Mouse (Mus musculus) lung, embryonic 14.5 days (tissue): ENCODE measurements around the gene Slc25a26. TPM values are rescaled to one million over a fixed set of nuclear protein-coding genes. Genes with fewer than 3 reads are reported as not detected.

Experiments
- ATAC-seq: fragments of 200-750 bp; cut with Nextera tagmentation; 2 replicates; pipeline ENCODE4 v1.8.0; 2017; ENCODE audit warnings: mild to moderate bottlenecking, moderate TSS enrichment, moderate library complexity; ENCODE audit not compliant: insufficient read depth
- DNase-seq: peaks from one replicate; pipeline ENCODE4 v3.0.0-alpha.2; 2015
- H3K27ac ChIP-seq: fragments of 300-500 bp; sonication (generic); 2 replicates; pipeline ENCODE4 v1.5.1; 2014; ENCODE audit warnings: low read depth, mild to moderate bottlenecking, moderate library complexity
- H3K27me3 ChIP-seq: fragments of 300-500 bp; sonication (generic); 2 replicates; pipeline ENCODE4 v1.6.1; 2014; ENCODE audit warnings: low read length, control low read depth; ENCODE audit not compliant: insufficient read depth
- H3K36me3 ChIP-seq: fragments of 300-500 bp; sonication (generic); 2 replicates; pipeline ENCODE4 v1.6.1; 2014; ENCODE audit warnings: control low read depth; ENCODE audit not compliant: insufficient read depth
- H3K4me1 ChIP-seq: fragments of 300-500 bp; sonication (generic); 2 replicates; pipeline ENCODE4 v1.6.1; 2014; ENCODE audit warnings: antibody characterized with exemption, control low read depth; ENCODE audit not compliant: insufficient read depth
- H3K4me2 ChIP-seq: fragments of 300-500 bp; sonication (generic); 2 replicates; pipeline ENCODE4 v1.6.1; 2014; ENCODE audit warnings: mild to moderate bottlenecking
- H3K4me3 ChIP-seq: fragments of 300-500 bp; sonication (generic); 2 replicates; pipeline ENCODE4 v1.5.1; 2014; ENCODE audit warnings: low read depth, low read length
- H3K9ac ChIP-seq: fragments of 300-500 bp; sonication (generic); 2 replicates; pipeline ENCODE4 v1.6.1; 2014
- H3K9me3 ChIP-seq: fragments of 300-500 bp; sonication (generic); 2 replicates; pipeline ENCODE4 v1.6.1; 2016; ENCODE audit warnings: low read depth, low read length, control low read depth
- CTCF ChIP-seq: IDR thresholded peaks from 2 replicates; pipeline ENCODE4 v1.5.1; 2016; ENCODE audit warnings: antibody characterized with exemption, low read depth
- WGBS: fragments of 180-500 bp; shearing (Covaris S2); extraction: QIAGEN DNeasy Blood & Tissue Kit; methylation state at CpG from one replicate; pipeline ENCODE4 v1.1.7; 2014; 5-methylcytosine and 5-hydroxymethylcytosine counted together
- polyA plus RNA-seq: library from polyadenylated mRNA; unstranded; fragments of >200 nt; fragmentation: Nextera tagmentation; extraction: Ambion mirVana; gene quantifications from 2 replicates; pipeline ENCODE4 v1.2.1, GENCODE M21; 2014

Slc25a26 gene
- polyA plus RNA-seq, 1 experiment from 2014 or later, result 7.1 TPM

GRCm38 (mm10) chr6:94646902-94647301 is 146.8 kb downstream of the Slc25a26 start:
- no peak for ATAC-seq
- Histone ChIP-seq H3K9me3 (no peaks in the 10 kb centered on the region), H3K27ac (no peak overlapping the region), H3K4me1 (peaks cover 20% of the 10 kb centered on the region), H3K27me3 (no peaks in the 10 kb centered on the region), H3K4me3 (no peak overlapping the region), H3K36me3 (peaks cover 3% of the 10 kb centered on the region; the same call in 1 of the 2 replicates), H3K9ac (no peak overlapping the region), H3K4me2 (no peak overlapping the region)
- DNase-seq, result no peak
- WGBS, result 66% methylated on average over 6 of the region's 6 CpGs
- TF ChIP-seq CTCF, result no peak

DNA sequence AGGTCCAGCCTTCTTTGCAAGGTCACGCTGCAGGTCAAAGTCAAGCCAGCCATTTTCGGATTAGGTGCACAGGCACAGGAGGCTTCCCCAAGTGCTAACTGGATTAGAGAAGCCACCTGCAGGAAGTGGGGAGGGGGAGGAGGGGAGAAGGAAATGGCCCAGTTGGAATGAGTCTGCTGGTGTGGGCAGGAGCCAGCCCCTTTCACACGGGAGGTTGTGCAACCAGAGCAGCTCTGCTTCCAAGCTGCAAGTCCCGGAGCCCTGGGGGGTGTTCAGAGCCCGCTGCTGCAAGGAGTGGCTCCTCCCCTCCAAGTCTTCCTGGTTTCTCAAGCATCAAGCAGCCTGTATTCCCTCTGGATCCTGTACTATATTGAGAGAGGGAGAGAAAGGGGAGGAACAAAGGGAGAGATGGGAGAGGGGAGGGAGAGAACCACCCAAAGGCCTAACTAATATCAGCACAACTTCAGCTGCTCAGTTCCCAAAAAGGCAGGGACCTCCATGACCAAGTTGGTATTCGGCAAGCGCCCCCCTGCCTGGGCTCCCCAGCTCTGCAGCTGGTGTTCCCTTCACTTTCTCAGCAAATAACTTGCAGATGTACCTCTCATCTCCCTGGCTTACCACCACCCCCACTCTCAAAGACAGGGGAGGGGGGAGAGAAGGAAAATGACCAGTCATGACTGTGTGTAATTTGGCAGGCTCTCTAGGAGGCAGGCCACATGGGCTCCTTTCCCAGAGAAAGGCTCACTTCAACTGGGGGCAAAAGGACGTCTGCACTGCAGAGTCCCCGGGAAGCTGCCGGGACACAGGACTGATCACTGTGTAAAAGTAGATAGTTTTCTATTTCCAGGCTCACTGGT is 147.7 kb downstream of the Slc25a26 start:
- peak; percentile 92 for ATAC-seq
- Histone ChIP-seq H3K36me3 (peaks cover 3% of the 10 kb centered on the region; the same call in 1 of the 2 replicates), H3K27me3 (no peaks in the 10 kb centered on the region), H3K9ac (no peak overlapping the region), H3K27ac (peak overlapping the region; percentile 55), H3K4me1 (peaks cover 21% of the 10 kb centered on the region), H3K9me3 (no peaks in the 10 kb centered on the region), H3K4me3 (no peak overlapping the region), H3K4me2 (peak overlapping the region; percentile 16; the same call in 1 of the 2 replicates)
- WGBS, result 20% methylated on average over 10 of the region's 10 CpGs
- TF ChIP-seq CTCF, result no peak
- peak; percentile 84 for DNase-seq

DNA sequence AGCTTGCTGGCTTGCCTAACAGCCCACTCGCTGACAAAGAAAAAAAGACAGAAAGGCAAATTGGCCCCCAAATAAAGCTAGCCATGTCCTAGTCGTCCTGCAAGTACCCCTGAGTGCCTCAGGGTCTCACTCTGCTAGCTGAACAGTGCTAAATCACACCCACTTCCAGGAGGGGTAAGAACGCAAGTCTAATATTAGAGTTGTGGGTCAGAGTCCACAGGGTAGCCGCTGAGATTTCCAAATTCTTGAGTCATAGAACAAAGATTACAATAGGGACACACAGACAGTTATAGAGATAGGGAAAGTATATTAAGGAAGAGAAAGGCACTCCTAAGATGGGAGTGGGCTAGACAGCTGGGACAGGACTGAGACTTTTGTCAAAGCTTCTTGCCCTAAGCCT is 148.4 kb downstream of the Slc25a26 start:
- TF ChIP-seq CTCF, result no peak
- H3K9ac ChIP-seq, result no peak overlapping the region
- DNase-seq, result no peak
- ATAC-seq, result peak; percentile 12; the same call in 1 of the 2 replicates
- H3K27ac ChIP-seq, result peak overlapping the region; percentile 55
- H3K4me2 ChIP-seq, result peak overlapping the region; percentile 16; the same call in 1 of the 2 replicates
- H3K9me3 ChIP-seq, result no peaks in the 10 kb centered on the region
- H3K27me3 ChIP-seq, result no peaks in the 10 kb centered on the region
- WGBS, result 39% methylated on average over 4 of the region's 4 CpGs
- peaks cover 3% of the 10 kb centered on the region; the same call in 1 of the 2 replicates for H3K36me3 ChIP-seq
- peaks cover 24% of the 10 kb centered on the region for H3K4me1 ChIP-seq
- H3K4me3 ChIP-seq, result no peak overlapping the region

DNA sequence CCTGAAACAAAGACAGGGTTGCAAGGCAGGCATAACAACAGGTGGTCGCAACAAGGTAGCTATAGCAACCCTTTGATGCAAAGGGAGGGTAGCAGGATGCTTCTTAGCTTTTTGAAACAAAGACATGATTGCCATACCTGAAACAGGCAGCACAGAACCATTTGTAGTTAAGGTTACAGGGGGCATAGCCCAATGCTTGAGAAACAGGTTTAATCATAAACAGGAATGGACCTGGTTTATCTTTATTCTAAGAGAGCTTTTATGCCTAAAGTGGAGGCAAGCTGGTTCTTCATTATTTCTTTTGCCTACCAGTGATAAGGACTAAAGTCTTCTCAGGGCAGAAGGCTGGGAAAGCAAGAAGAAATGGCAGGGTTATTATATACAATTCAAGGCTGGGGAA is 149.5 kb downstream of the Slc25a26 start:
- 89% methylated on average over 1 of the region's 1 CpGs for WGBS
- peaks cover 24% of the 10 kb centered on the region for H3K4me1 ChIP-seq
- no peak overlapping the region for H3K4me3 ChIP-seq

GRCm38 (mm10) chr6:94651541-94651940 is 151.4 kb downstream of the Slc25a26 start:
- H3K4me2 ChIP-seq, result no peak overlapping the region
- no peak overlapping the region for H3K4me3 ChIP-seq
- ATAC-seq, result no peak
- H3K4me1 ChIP-seq, result peaks cover 24% of the 10 kb centered on the region
- H3K27ac ChIP-seq, result no peak overlapping the region
- TF ChIP-seq CTCF, result no peak
- no peak for DNase-seq
- WGBS, result 72% methylated on average over 17 of the region's 17 CpGs
- peaks cover 3% of the 10 kb centered on the region; the same call in 1 of the 2 replicates for H3K36me3 ChIP-seq
- no peaks in the 10 kb centered on the region for H3K27me3 ChIP-seq
- H3K9ac ChIP-seq, result no peak overlapping the region
- H3K9me3 ChIP-seq, result no peaks in the 10 kb centered on the region

More for the DNA sequence above, 149.5 kb downstream of the Slc25a26 start:
- ATAC-seq (no peak), DNase-seq (no peak)
- peaks cover 3% of the 10 kb centered on the region; the same call in 1 of the 2 replicates for H3K36me3 ChIP-seq
- H3K4me2 ChIP-seq, result no peak overlapping the region
- TF ChIP-seq CTCF, result no peak
- H3K27me3 ChIP-seq, result no peaks in the 10 kb centered on the region
- no peak overlapping the region for H3K27ac ChIP-seq
- no peaks in the 10 kb centered on the region for H3K9me3 ChIP-seq
- H3K9ac ChIP-seq, result no peak overlapping the region

DNA sequence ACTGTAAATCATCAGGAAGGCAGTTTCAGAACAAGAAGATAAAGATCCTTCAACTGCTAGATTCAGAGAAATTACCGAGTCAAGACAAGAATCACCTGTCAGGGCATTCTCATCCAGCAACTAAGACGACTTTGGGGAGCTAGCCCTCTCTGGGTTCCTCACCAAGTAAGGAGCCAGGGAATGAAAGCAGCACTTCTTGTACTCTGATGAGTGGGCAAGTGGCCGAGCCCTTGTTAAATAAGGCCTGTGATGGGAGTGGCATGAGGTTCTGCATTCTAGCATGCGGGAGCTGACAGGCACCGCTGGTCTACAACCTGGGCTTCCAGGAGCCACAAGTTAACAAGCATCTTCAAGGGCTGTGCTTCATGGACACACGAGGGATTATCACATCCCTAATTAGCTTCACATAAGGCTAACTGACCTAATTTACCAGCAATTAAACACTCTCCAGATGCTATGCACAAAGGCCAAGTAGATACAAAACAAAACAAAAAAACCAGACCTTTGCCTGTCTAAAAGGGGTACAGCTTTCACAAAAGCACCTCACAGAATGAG is 152.6 kb downstream of the Slc25a26 start:
- TF ChIP-seq CTCF, result no peak
- DNase-seq (no peak), ATAC-seq (no peak)
- 67% methylated on average over 6 of the region's 6 CpGs for WGBS
- Histone ChIP-seq H3K9me3 (no peaks in the 10 kb centered on the region), H3K4me3 (no peak overlapping the region), H3K4me1 (peaks cover 21% of the 10 kb centered on the region), H3K27ac (no peak overlapping the region), H3K36me3 (peaks cover 3% of the 10 kb centered on the region), H3K9ac (no peak overlapping the region), H3K4me2 (no peak overlapping the region), H3K27me3 (no peaks in the 10 kb centered on the region)
